Mouse (Mus musculus): ENCODE data around the gene Dennd1b. TPM values are rescaled to one million over a fixed set of nuclear protein-coding genes. Genes with fewer than 3 reads are reported as not detected.

Gene Dennd1b
- total and polyA plus RNA-seq, 3 experiments = 4.9 to 51.7 (median 39.2) TPM

- Histone ChIP-seq H3K9me3 (replicated peaks) (no peaks in the 10 kb centered on the region), H3K4me3 (ENCODE audit: low read depth, low read length) (no peak overlapping the region), H3K4me1 (ENCODE audit: insufficient read depth, low read depth, low read length) (peaks cover 6% of the 10 kb centered on the region), H3K36me3 (replicated peaks) (peaks cover 14% of the 10 kb centered on the region), H3K27me3 (ENCODE audit: insufficient read depth, low read length) (no peaks in the 10 kb centered on the region)
- TF ChIP-seq GATA2 (IDR thresholded peaks at IDR 0.05; ENCODE audit: borderline replicate concordance, low read depth, low read length) (no peak), CTCF (IDR thresholded peaks at IDR 0.05; ENCODE audit: low read depth, low read length) (no peak), POLR2AphosphoS5 (IDR thresholded peaks at IDR 0.05; ENCODE audit: insufficient replicate concordance, low read depth, low read length) (no peak), TAL1 (conservative IDR thresholded peaks at IDR 0.05; ENCODE audit: low read depth, low read length) (no peak), GATA1 (IDR thresholded peaks at IDR 0.05; ENCODE audit: borderline replicate concordance, low read length) (no peak)
- DNase-seq (ENCODE audit: low spot score) = no peak
- no peak for ATAC-seq (ENCODE audit: extremely low read depth, insufficient number of reproducible peaks, low FRiP score, poor library complexity, severe bottlenecking)
Observed at GRCm38 (mm10) chr1:139036302-139036701, 73.1 kb downstream of the Dennd1b start.

- H3K4me1 ChIP-seq (ENCODE audit: insufficient read depth, low read depth, low read length) = peaks cover 6% of the 10 kb centered on the region
- ATAC-seq (ENCODE audit: extremely low read depth, insufficient number of reproducible peaks, low FRiP score, poor library complexity, severe bottlenecking) (peak; percentile 48), DNase-seq (ENCODE audit: low spot score) (peak; percentile 9)
Observed at GRCm38 (mm10) chr1:139036768-139037507, 73.7 kb downstream of the Dennd1b start.

GRCm38 (mm10) chr1:139038074-139038473 lies 74.8 kb downstream of the Dennd1b start:
- Histone ChIP-seq H3K9me3 (replicated peaks) (no peaks in the 10 kb centered on the region), H3K27me3 (ENCODE audit: insufficient read depth, low read length) (no peaks in the 10 kb centered on the region), H3K36me3 (replicated peaks) (peaks cover 20% of the 10 kb centered on the region), H3K4me3 (ENCODE audit: low read depth, low read length) (no peak overlapping the region), H3K4me1 (ENCODE audit: insufficient read depth, low read depth, low read length) (peaks cover 6% of the 10 kb centered on the region)
- ATAC-seq (ENCODE audit: extremely low read depth, insufficient number of reproducible peaks, low FRiP score, poor library complexity, severe bottlenecking) (no peak), DNase-seq (ENCODE audit: low spot score) (no peak)
- TF ChIP-seq POLR2AphosphoS5 (IDR thresholded peaks at IDR 0.05; ENCODE audit: insufficient replicate concordance, low read depth, low read length) (no peak), GATA2 (IDR thresholded peaks at IDR 0.05; ENCODE audit: borderline replicate concordance, low read depth, low read length) (no peak), TAL1 (conservative IDR thresholded peaks at IDR 0.05; ENCODE audit: low read depth, low read length) (no peak), GATA1 (IDR thresholded peaks at IDR 0.05; ENCODE audit: borderline replicate concordance, low read length) (no peak), CTCF (IDR thresholded peaks at IDR 0.05; ENCODE audit: low read depth, low read length) (no peak)

More at GRCm38 (mm10) chr1:139036768-139037507, 73.7 kb downstream of the Dennd1b start:
- H3K4me3 ChIP-seq (ENCODE audit: low read depth, low read length) = no peak overlapping the region
- TF ChIP-seq POLR2AphosphoS5 (IDR thresholded peaks at IDR 0.05; ENCODE audit: insufficient replicate concordance, low read depth, low read length) (no peak), GATA2 (IDR thresholded peaks at IDR 0.05; ENCODE audit: borderline replicate concordance, low read depth, low read length) (no peak), GATA1 (IDR thresholded peaks at IDR 0.05; ENCODE audit: borderline replicate concordance, low read length) (no peak), CTCF (IDR thresholded peaks at IDR 0.05; ENCODE audit: low read depth, low read length) (no peak), TAL1 (conservative IDR thresholded peaks at IDR 0.05; ENCODE audit: low read depth, low read length) (no peak)
- no peaks in the 10 kb centered on the region for H3K27me3 ChIP-seq (ENCODE audit: insufficient read depth, low read length)
- H3K36me3 ChIP-seq (replicated peaks) = peaks cover 16% of the 10 kb centered on the region
- no peaks in the 10 kb centered on the region for H3K9me3 ChIP-seq (replicated peaks)

GRCm38 (mm10) chr1:139038620-139039019 lies 75.4 kb downstream of the Dennd1b start:
- ATAC-seq (ENCODE audit: extremely low read depth, insufficient number of reproducible peaks, low FRiP score, poor library complexity, severe bottlenecking) (no peak), DNase-seq (ENCODE audit: low spot score) (no peak)
- Histone ChIP-seq H3K4me3 (ENCODE audit: low read depth, low read length) (no peak overlapping the region), H3K27me3 (ENCODE audit: insufficient read depth, low read length) (no peaks in the 10 kb centered on the region), H3K36me3 (replicated peaks) (peaks cover 20% of the 10 kb centered on the region), H3K9me3 (replicated peaks) (no peaks in the 10 kb centered on the region), H3K4me1 (ENCODE audit: insufficient read depth, low read depth, low read length) (peaks cover 6% of the 10 kb centered on the region)
- TF ChIP-seq CTCF (IDR thresholded peaks at IDR 0.05; ENCODE audit: low read depth, low read length) (no peak), TAL1 (conservative IDR thresholded peaks at IDR 0.05; ENCODE audit: low read depth, low read length) (no peak)

- DNase-seq (ENCODE audit: low spot score) = no peak
Observed at GRCm38 (mm10) chr1:139039529-139040230, 76.4 kb downstream of the Dennd1b start.

GRCm38 (mm10) chr1:139049075-139049474 lies 85.8 kb downstream of the Dennd1b start:
- ATAC-seq (ENCODE audit: extremely low read depth, insufficient number of reproducible peaks, low FRiP score, poor library complexity, severe bottlenecking) = no peak
- no peak for TF ChIP-seq GATA2 (IDR thresholded peaks at IDR 0.05; ENCODE audit: borderline replicate concordance, low read depth, low read length)
- Histone ChIP-seq H3K36me3 (replicated peaks) (peaks cover 23% of the 10 kb centered on the region), H3K9me3 (replicated peaks) (no peaks in the 10 kb centered on the region), H3K4me1 (ENCODE audit: insufficient read depth, low read depth, low read length) (no peaks in the 10 kb centered on the region), H3K27me3 (ENCODE audit: insufficient read depth, low read length) (no peaks in the 10 kb centered on the region), H3K4me3 (ENCODE audit: low read depth, low read length) (no peak overlapping the region)
- no peak for DNase-seq (ENCODE audit: low spot score)

More at GRCm38 (mm10) chr1:139039529-139040230, 76.4 kb downstream of the Dennd1b start:
- peaks cover 6% of the 10 kb centered on the region for H3K4me1 ChIP-seq (ENCODE audit: insufficient read depth, low read depth, low read length)
- TF ChIP-seq TAL1 (conservative IDR thresholded peaks at IDR 0.05; ENCODE audit: low read depth, low read length) (no peak), CTCF (IDR thresholded peaks at IDR 0.05; ENCODE audit: low read depth, low read length) (no peak), GATA1 (IDR thresholded peaks at IDR 0.05; ENCODE audit: borderline replicate concordance, low read length) (no peak), POLR2AphosphoS5 (IDR thresholded peaks at IDR 0.05; ENCODE audit: insufficient replicate concordance, low read depth, low read length) (no peak), GATA2 (IDR thresholded peaks at IDR 0.05; ENCODE audit: borderline replicate concordance, low read depth, low read length) (no peak)
- H3K4me3 ChIP-seq (ENCODE audit: low read depth, low read length) = no peak overlapping the region
- no peaks in the 10 kb centered on the region for H3K9me3 ChIP-seq (replicated peaks)
- H3K27me3 ChIP-seq (ENCODE audit: insufficient read depth, low read length) = no peaks in the 10 kb centered on the region
- peaks cover 24% of the 10 kb centered on the region for H3K36me3 ChIP-seq (replicated peaks)
- ATAC-seq (ENCODE audit: extremely low read depth, insufficient number of reproducible peaks, low FRiP score, poor library complexity, severe bottlenecking) = no peak

Data from G1E (cell line).